ENCODE assay signal across 9 mouse cellular contexts in the genomic region with DNA sequence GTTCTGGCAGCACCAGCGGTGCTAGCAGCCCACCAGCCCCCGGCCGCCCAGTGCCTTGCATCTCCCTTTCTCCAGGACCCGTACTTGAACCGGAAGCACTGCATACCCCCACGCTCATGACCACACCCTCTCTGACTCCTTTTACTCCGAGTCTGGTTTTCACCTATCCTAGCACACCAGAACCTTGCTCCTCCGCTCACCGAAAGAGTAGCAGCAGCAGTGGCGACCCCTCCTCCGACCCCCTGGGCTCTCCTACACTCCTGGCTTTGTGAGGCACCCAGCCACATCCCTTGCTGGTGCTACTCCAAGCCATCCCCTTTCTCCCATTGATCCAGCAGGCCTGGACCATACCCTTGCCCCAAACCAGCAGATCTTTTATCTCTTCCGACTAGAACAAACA. TPM values are rescaled to one million over a fixed set of nuclear protein-coding genes. Genes with fewer than 3 reads are reported as not detected.
DNase-seq lines count a peak whose midpoint lies in the region; ATAC-seq lines count a peak whose summit lies in the region.
"Had no signal": no experiment of that assay in that cellular context is flagged by ENCODE, and none has a peak within 500 bp of the region (broad histone marks: within the 10 kb centered on the region; RNA-seq: fewer than 3 reads in every experiment).

No protein-coding gene starts in this region.

- no peak overlapping the region; the same call in 1 of the 2 replicates for H3K27ac ChIP-seq in lung, embryonic 15.5 days
- H3K27ac ChIP-seq in forebrain, embryonic 13.5 days: no peak overlapping the region
- no peak overlapping the region for H3K27ac ChIP-seq in limb, embryonic 13.5 days
- H3K27ac ChIP-seq in stomach, embryonic 16.5 days (ENCODE audit: low read length): no peak overlapping the region

- 70% methylated on average over 12 of the region's 12 CpGs for WGBS in lung, embryonic 15.5 days
- 84% methylated on average over 12 of the region's 12 CpGs for WGBS in forebrain, embryonic 13.5 days
- 82% methylated on average over 12 of the region's 12 CpGs for WGBS in limb, embryonic 13.5 days
- 75% methylated on average over 12 of the region's 12 CpGs for WGBS in stomach, embryonic 16.5 days

- H3K9ac ChIP-seq in lung, embryonic 15.5 days: peak overlapping the region; percentile 79; the same call in 1 of the 2 replicates
- 0 out of 2 replicates have a peak overlapping the region, but pooled peaks have one; percentile 22 for H3K9ac ChIP-seq in forebrain, embryonic 13.5 days
- H3K9ac ChIP-seq in limb, embryonic 13.5 days: peak overlapping the region; percentile 87; the same call in 1 of the 2 replicates
- peak overlapping the region; percentile 88; the same call in 1 of the 2 replicates for H3K9ac ChIP-seq in stomach, embryonic 16.5 days (ENCODE audit: low read length)

- peaks cover 32% of the 10 kb centered on the region for H3K4me1 ChIP-seq in lung, embryonic 15.5 days
- H3K4me1 ChIP-seq in forebrain, embryonic 13.5 days: peaks cover 36% of the 10 kb centered on the region
- H3K4me1 ChIP-seq in limb, embryonic 13.5 days: peaks cover 31% of the 10 kb centered on the region
- peaks cover 29% of the 10 kb centered on the region for H3K4me1 ChIP-seq in stomach, embryonic 16.5 days (ENCODE audit: control insufficient read depth, insufficient read depth, low read length)

- peaks cover 6% of the 10 kb centered on the region; the same call in 1 of the 2 replicates for H3K36me3 ChIP-seq in lung, embryonic 15.5 days
- H3K36me3 ChIP-seq in forebrain, embryonic 13.5 days (ENCODE audit: poor library complexity, severe bottlenecking): 0 out of 2 replicates have a peak, but pooled peaks cover 9% of the 10 kb centered on the region
- peaks cover 13% of the 10 kb centered on the region for H3K36me3 ChIP-seq in limb, embryonic 13.5 days
- H3K36me3 ChIP-seq in stomach, embryonic 16.5 days (ENCODE audit: control insufficient read depth, insufficient read depth, low read length): no peaks in the 10 kb centered on the region

- H3K9me3 ChIP-seq in lung, embryonic 15.5 days: no peaks in the 10 kb centered on the region
- H3K9me3 ChIP-seq in forebrain, embryonic 13.5 days (replicated peaks): no peaks in the 10 kb centered on the region
- H3K9me3 ChIP-seq in limb, embryonic 13.5 days: no peaks in the 10 kb centered on the region
- H3K9me3 ChIP-seq in stomach, embryonic 16.5 days (replicated peaks; ENCODE audit: control insufficient read depth, low read length): no peaks in the 10 kb centered on the region

- DNase-seq in lung, adult 18-20 months: no peak
- no peak for DNase-seq in layer of hippocampus, adult 11-12 months (ENCODE audit: low spot score)
- no peak for DNase-seq in right cerebral cortex, adult 2 months (ENCODE audit: low spot score in 2 of 2)
- DNase-seq: layer of hippocampus, postnatal 36 days had no signal

- H3K27me3 ChIP-seq in lung, embryonic 15.5 days: peaks cover 14% of the 10 kb centered on the region
- peaks cover 19% of the 10 kb centered on the region for H3K27me3 ChIP-seq in forebrain, embryonic 13.5 days
- peaks cover 9% of the 10 kb centered on the region for H3K27me3 ChIP-seq in limb, embryonic 13.5 days
- H3K27me3 ChIP-seq in stomach, embryonic 16.5 days (ENCODE audit: control insufficient read depth, insufficient read depth, low read length): peaks cover 2% of the 10 kb centered on the region

- peak overlapping the region; percentile 82 for H3K4me2 ChIP-seq in lung, embryonic 15.5 days
- peak overlapping the region; percentile 99 for H3K4me2 ChIP-seq in forebrain, embryonic 13.5 days
- H3K4me2 ChIP-seq in limb, embryonic 13.5 days (replicated peaks): peak overlapping the region; percentile 99
- H3K4me2 ChIP-seq in stomach, embryonic 16.5 days (ENCODE audit: low read depth, low read length): peak overlapping the region; percentile 83

- H3K4me3 ChIP-seq in lung, embryonic 15.5 days: peak overlapping the region; percentile 71
- H3K4me3 ChIP-seq in forebrain, embryonic 13.5 days: peak overlapping the region; percentile 77; the same call in 1 of the 2 replicates
- H3K4me3 ChIP-seq in limb, embryonic 13.5 days: peak overlapping the region; percentile 82; the same call in 1 of the 2 replicates
- peak overlapping the region; percentile 75 for H3K4me3 ChIP-seq in stomach, embryonic 16.5 days (replicated peaks; ENCODE audit: low read length)
- H3K4me3 ChIP-seq: erythroblast, embryonic 14.5 days had no signal

- ATAC-seq in lung, embryonic 15.5 days (ENCODE audit: borderline replicate concordance, extremely low read depth, low FRiP score, low TSS enrichment): no peak
- no peak for ATAC-seq in forebrain, embryonic 13.5 days
- ATAC-seq in limb, embryonic 13.5 days (ENCODE audit: low FRiP score, low read depth): no peak
- ATAC-seq in stomach, embryonic 16.5 days (ENCODE audit: insufficient read depth, low FRiP score): no peak

RNA-seq across cellular contexts. Expression of a gene that starts 2.7 kb away (rescaled TPM):
- polyA plus RNA-seq in lung, embryonic 15.5 days (2015; fragmentation: Nextera tagmentation; extraction: Ambion mirVana): 12.1 and 12.4 TPM in 2 replicates
- polyA plus RNA-seq in forebrain, embryonic 13.5 days (2015; fragmentation: Nextera tagmentation; extraction: Ambion mirVana): 6.5 and 7.1 TPM in 2 replicates
- polyA plus RNA-seq in limb, embryonic 13.5 days (2015; fragmentation: Nextera tagmentation; extraction: Ambion mirVana): 6.2 and 7.0 TPM in 2 replicates
- 4.7 and 5.7 TPM in 2 replicates for polyA plus RNA-seq in stomach, embryonic 16.5 days (2015; fragmentation: Nextera tagmentation; extraction: Ambion mirVana)

RNA-seq across cellular contexts. Expression of a gene that starts 5.4 kb away (rescaled TPM):
- polyA plus RNA-seq in lung, embryonic 15.5 days (2015; fragmentation: Nextera tagmentation; extraction: Ambion mirVana): 101 and 117 TPM in 2 replicates
- 153 and 155 TPM in 2 replicates for polyA plus RNA-seq in forebrain, embryonic 13.5 days (2015; fragmentation: Nextera tagmentation; extraction: Ambion mirVana)
- polyA plus RNA-seq in limb, embryonic 13.5 days (2015; fragmentation: Nextera tagmentation; extraction: Ambion mirVana): 129 and 131 TPM in 2 replicates
- 98.3 and 102 TPM in 2 replicates for polyA plus RNA-seq in stomach, embryonic 16.5 days (2015; fragmentation: Nextera tagmentation; extraction: Ambion mirVana)

RNA-seq across cellular contexts. Expression of a gene that starts 7.7 kb away (rescaled TPM):
- polyA plus RNA-seq in lung, embryonic 15.5 days (2015; fragmentation: Nextera tagmentation; extraction: Ambion mirVana): not detected in 2 replicates
- not detected in 2 replicates for polyA plus RNA-seq in forebrain, embryonic 13.5 days (2015; fragmentation: Nextera tagmentation; extraction: Ambion mirVana)
- not detected in 2 replicates for polyA plus RNA-seq in limb, embryonic 13.5 days (2015; fragmentation: Nextera tagmentation; extraction: Ambion mirVana)
- polyA plus RNA-seq in stomach, embryonic 16.5 days (2015; fragmentation: Nextera tagmentation; extraction: Ambion mirVana): not detected in 2 replicates

RNA-seq across cellular contexts. Expression of a gene that starts 13.3 kb away (rescaled TPM):
- polyA plus RNA-seq in lung, embryonic 15.5 days (2015; fragmentation: Nextera tagmentation; extraction: Ambion mirVana): 1.9 and 3.3 TPM in 2 replicates
- 4.4 and 5.4 TPM in 2 replicates for polyA plus RNA-seq in forebrain, embryonic 13.5 days (2015; fragmentation: Nextera tagmentation; extraction: Ambion mirVana)
- 1.7 and 2.3 TPM in 2 replicates for polyA plus RNA-seq in limb, embryonic 13.5 days (2015; fragmentation: Nextera tagmentation; extraction: Ambion mirVana)
- 1.6 and 2.2 TPM in 2 replicates for polyA plus RNA-seq in stomach, embryonic 16.5 days (2015; fragmentation: Nextera tagmentation; extraction: Ambion mirVana)
- polyA plus RNA-seq: erythroblast, embryonic 14.5 days had no signal

RNA-seq across cellular contexts. Expression of a gene that starts 18.7 kb away (rescaled TPM):
- 198 and 208 TPM in 2 replicates for polyA plus RNA-seq in lung, embryonic 15.5 days (2015; fragmentation: Nextera tagmentation; extraction: Ambion mirVana)
- polyA plus RNA-seq in forebrain, embryonic 13.5 days (2015; fragmentation: Nextera tagmentation; extraction: Ambion mirVana): 30.7 and 31.1 TPM in 2 replicates
- 209 and 216 TPM in 2 replicates for polyA plus RNA-seq in limb, embryonic 13.5 days (2015; fragmentation: Nextera tagmentation; extraction: Ambion mirVana)
- 156 and 167 TPM in 2 replicates for polyA plus RNA-seq in stomach, embryonic 16.5 days (2015; fragmentation: Nextera tagmentation; extraction: Ambion mirVana)

Comparison
In these comparisons a context has a peak if more than half of its experiments do, and no peak if none do; other contexts are left out.
1. H3K9ac ChIP-seq: peak in every context shown above with its lines; median percentile 88 in stomach, embryonic 16.5 days; 87 in limb, embryonic 13.5 days; 79 in lung, embryonic 15.5 days; 22 in forebrain, embryonic 13.5 days.